Mouse (Mus musculus) stomach, embryonic 15.5 days (tissue): ENCODE measurements around the gene Lrrc25. TPM values are rescaled to one million over a fixed set of nuclear protein-coding genes. Genes with fewer than 3 reads are reported as not detected.

Experiments used
- ATAC-seq: fragments of 200-750 bp; cut with Nextera tagmentation; 2 replicates; pipeline ENCODE4 v1.8.0; 2017; ENCODE audit warnings: low read depth, moderate number of reproducible peaks, moderate TSS enrichment; ENCODE audit not compliant: insufficient read depth, low FRiP score
- H3K27ac ChIP-seq: fragments of 300-500 bp; sonication (generic); 2 replicates; pipeline ENCODE4 v1.5.1; 2015; ENCODE audit warnings: mild to moderate bottlenecking, inconsistent platforms
- H3K27me3 ChIP-seq: fragments of 300-500 bp; sonication (generic); replicated peaks from 2 replicates; pipeline ENCODE4 v1.6.1; 2015; ENCODE audit warnings: inconsistent platforms
- H3K36me3 ChIP-seq: fragments of 300-500 bp; sonication (generic); 2 replicates; pipeline ENCODE4 v1.6.1; 2015; ENCODE audit warnings: inconsistent platforms
- H3K4me1 ChIP-seq: fragments of 300-500 bp; sonication (generic); 2 replicates; pipeline ENCODE4 v1.6.1; 2015; ENCODE audit warnings: inconsistent platforms
- H3K4me2 ChIP-seq: fragments of 300-500 bp; sonication (generic); 2 replicates; pipeline ENCODE4 v1.6.1; 2015; ENCODE audit warnings: mild to moderate bottlenecking, inconsistent platforms
- H3K4me3 ChIP-seq: fragments of 300-500 bp; sonication (generic); replicated peaks from 2 replicates; pipeline ENCODE4 v1.5.1; 2015; ENCODE audit warnings: inconsistent platforms
- H3K9ac ChIP-seq: fragments of 300-500 bp; sonication (generic); 2 replicates; pipeline ENCODE4 v1.6.1; 2015; ENCODE audit warnings: inconsistent platforms
- H3K9me3 ChIP-seq: fragments of 300-500 bp; sonication (generic); 2 replicates; pipeline ENCODE4 v1.6.1; 2016; ENCODE audit warnings: inconsistent platforms
- WGBS: fragments of 180-500 bp; shearing (Covaris S2); methylation state at CpG from one replicate; pipeline ENCODE4 v1.1.7; 2015; 5-methylcytosine and 5-hydroxymethylcytosine counted together
- polyA plus RNA-seq: library from polyadenylated mRNA; unstranded; fragments of >200 nt; fragmentation: Nextera tagmentation; extraction: Ambion mirVana; gene quantifications from 2 replicates; pipeline ENCODE4 v1.2.1, GENCODE M21; 2015

Lrrc25 gene
- polyA plus RNA-seq, 1 experiment from 2014 or later = 3.9 TPM

GRCm38 (mm10) chr8:70593961-70594609 lies 21.9 kb upstream of the Lrrc25 start, which contains the start of gene Isyna1:
TSS of gene Isyna1 (plus strand) at chr8:70594373.
- 0% methylated on average over 39 of the region's 40 CpGs for WGBS
- peak within 1 kb of the TSS; percentile 52 for H3K9ac ChIP-seq
- H3K27me3 ChIP-seq = no peaks in the 10 kb centered on the region
- peak; percentile 89 for ATAC-seq
- peak within 1 kb of the TSS; percentile 65 for H3K4me3 ChIP-seq
- peak within 1 kb of the TSS; percentile 99 for H3K4me2 ChIP-seq
- peaks cover 17% of the 10 kb centered on the region for H3K36me3 ChIP-seq
- H3K27ac ChIP-seq = peak within 1 kb of the TSS; percentile 81
- no peaks in the 10 kb centered on the region for H3K9me3 ChIP-seq
- peaks cover 46% of the 10 kb centered on the region for H3K4me1 ChIP-seq

- Histone ChIP-seq H3K4me2 (peak overlapping the region; percentile 99), H3K9me3 (no peaks in the 10 kb centered on the region), H3K36me3 (peaks cover 14% of the 10 kb centered on the region), H3K9ac (peak overlapping the region; percentile 52), H3K27ac (peak overlapping the region; percentile 81), H3K4me1 (peaks cover 53% of the 10 kb centered on the region), H3K4me3 (peak overlapping the region; percentile 65), H3K27me3 (no peaks in the 10 kb centered on the region)
- 0 out of 2 replicates have a peak, but pooled peaks have one; percentile 0 for ATAC-seq
- 11% methylated on average over 72 of the region's 82 CpGs for WGBS
Observed at GRCm38 (mm10) chr8:70594621-70595564, 21.1 kb upstream of the Lrrc25 start.

- no peak for ATAC-seq
- H3K4me2 ChIP-seq = peak overlapping the region; percentile 99; the same call in 1 of the 2 replicates
- H3K36me3 ChIP-seq = peaks cover 14% of the 10 kb centered on the region
- peaks cover 61% of the 10 kb centered on the region for H3K4me1 ChIP-seq
- no peaks in the 10 kb centered on the region for H3K27me3 ChIP-seq
- 92% methylated on average over 12 of the region's 12 CpGs for WGBS
- no peaks in the 10 kb centered on the region for H3K9me3 ChIP-seq
- H3K4me3 ChIP-seq = no peak overlapping the region
- H3K9ac ChIP-seq = no peak overlapping the region
- no peak overlapping the region for H3K27ac ChIP-seq
Observed at GRCm38 (mm10) chr8:70595811-70596210, 20.1 kb upstream of the Lrrc25 start.

GRCm38 (mm10) chr8:70596216-70596615 lies 19.7 kb upstream of the Lrrc25 start:
- Histone ChIP-seq H3K9ac (no peak overlapping the region), H3K4me1 (peaks cover 65% of the 10 kb centered on the region), H3K9me3 (no peaks in the 10 kb centered on the region), H3K4me2 (no peak overlapping the region), H3K4me3 (no peak overlapping the region), H3K27ac (no peak overlapping the region), H3K27me3 (no peaks in the 10 kb centered on the region), H3K36me3 (peaks cover 14% of the 10 kb centered on the region)
- WGBS = 95% methylated on average over 18 of the region's 18 CpGs
- ATAC-seq = no peak

- Histone ChIP-seq H3K9ac (no peak overlapping the region), H3K27ac (no peak overlapping the region), H3K36me3 (peaks cover 10% of the 10 kb centered on the region), H3K4me3 (no peak overlapping the region), H3K4me1 (peaks cover 68% of the 10 kb centered on the region), H3K4me2 (peak overlapping the region; percentile 78), H3K27me3 (no peaks in the 10 kb centered on the region), H3K9me3 (no peaks in the 10 kb centered on the region)
- 84% methylated on average over 17 of the region's 17 CpGs for WGBS
- no peak for ATAC-seq
Observed at GRCm38 (mm10) chr8:70596775-70597416, 19.1 kb upstream of the Lrrc25 start.

GRCm38 (mm10) chr8:70597417-70598272 lies 18.3 kb upstream of the Lrrc25 start:
- H3K27ac ChIP-seq = no peak overlapping the region
- peaks cover 68% of the 10 kb centered on the region for H3K4me1 ChIP-seq
- ATAC-seq = no peak
- 20% methylated on average over 68 of the region's 68 CpGs for WGBS
- H3K4me2 ChIP-seq = peak overlapping the region; percentile 78
- no peaks in the 10 kb centered on the region for H3K27me3 ChIP-seq
- no peaks in the 10 kb centered on the region for H3K9me3 ChIP-seq
- peak overlapping the region; percentile 6; the same call in 1 of the 2 replicates for H3K9ac ChIP-seq
- peak overlapping the region; percentile 46 for H3K4me3 ChIP-seq
- peaks cover 16% of the 10 kb centered on the region for H3K36me3 ChIP-seq

- H3K36me3 ChIP-seq = peaks cover 18% of the 10 kb centered on the region
- WGBS = 11% methylated on average over 29 of the region's 29 CpGs
- ATAC-seq = 0 out of 2 replicates have a peak, but pooled peaks have one; percentile 8
- H3K27ac ChIP-seq = 0 out of 2 replicates have a peak overlapping the region, but pooled peaks have one; percentile 9
- peaks cover 62% of the 10 kb centered on the region for H3K4me1 ChIP-seq
- H3K4me3 ChIP-seq = peak overlapping the region; percentile 46
- H3K27me3 ChIP-seq = no peaks in the 10 kb centered on the region
- peak overlapping the region; percentile 6; the same call in 1 of the 2 replicates for H3K9ac ChIP-seq
- H3K9me3 ChIP-seq = no peaks in the 10 kb centered on the region
- H3K4me2 ChIP-seq = peak overlapping the region; percentile 78
Observed at GRCm38 (mm10) chr8:70598283-70598682, 17.7 kb upstream of the Lrrc25 start.

GRCm38 (mm10) chr8:70598722-70599121 lies 17.2 kb upstream of the Lrrc25 start:
- H3K4me3 ChIP-seq = peak overlapping the region; percentile 46
- H3K27ac ChIP-seq = 0 out of 2 replicates have a peak overlapping the region, but pooled peaks have one; percentile 22
- ATAC-seq = no peak

GRCm38 (mm10) chr8:70599507-70600290 lies 16.3 kb upstream of the Lrrc25 start:
- no peaks in the 10 kb centered on the region for H3K27me3 ChIP-seq
- no peak overlapping the region for H3K4me3 ChIP-seq
- H3K36me3 ChIP-seq = peaks cover 18% of the 10 kb centered on the region
- H3K9ac ChIP-seq = no peak overlapping the region
- ATAC-seq = no peak
- peaks cover 55% of the 10 kb centered on the region for H3K4me1 ChIP-seq
- H3K27ac ChIP-seq = no peak overlapping the region
- no peaks in the 10 kb centered on the region for H3K9me3 ChIP-seq
- 76% methylated on average over 12 of the region's 12 CpGs for WGBS
- H3K4me2 ChIP-seq = no peak overlapping the region

More at GRCm38 (mm10) chr8:70598722-70599121, 17.2 kb upstream of the Lrrc25 start:
- H3K4me1 ChIP-seq = peaks cover 58% of the 10 kb centered on the region
- H3K27me3 ChIP-seq = no peaks in the 10 kb centered on the region
- H3K36me3 ChIP-seq = peaks cover 18% of the 10 kb centered on the region
- no peaks in the 10 kb centered on the region for H3K9me3 ChIP-seq
- peak overlapping the region; percentile 78 for H3K4me2 ChIP-seq
- 24% methylated on average over 10 of the region's 10 CpGs for WGBS
- H3K9ac ChIP-seq = no peak overlapping the region

GRCm38 (mm10) chr8:70600473-70601270 lies 15.3 kb upstream of the Lrrc25 start:
- no peak for ATAC-seq
- peaks cover 18% of the 10 kb centered on the region for H3K36me3 ChIP-seq
- H3K27me3 ChIP-seq = no peaks in the 10 kb centered on the region
- no peak overlapping the region for H3K9ac ChIP-seq
- H3K4me3 ChIP-seq = 0 out of 2 replicates have a peak overlapping the region, but pooled peaks have one; percentile 3
- 30% methylated on average over 10 of the region's 10 CpGs for WGBS
- H3K4me2 ChIP-seq = peak overlapping the region; percentile 50
- H3K9me3 ChIP-seq = no peaks in the 10 kb centered on the region
- peak overlapping the region; percentile 77 for H3K27ac ChIP-seq
- H3K4me1 ChIP-seq = peaks cover 46% of the 10 kb centered on the region
